Mouse (Mus musculus): ENCODE measurements at regions not wholly inside any gene's neighbourhood (a gene's known extent, or its start where the extent isn't known, plus 50 kb on each side); places are given as distances from the start of the nearest gene placed in this dataset.

DNA sequence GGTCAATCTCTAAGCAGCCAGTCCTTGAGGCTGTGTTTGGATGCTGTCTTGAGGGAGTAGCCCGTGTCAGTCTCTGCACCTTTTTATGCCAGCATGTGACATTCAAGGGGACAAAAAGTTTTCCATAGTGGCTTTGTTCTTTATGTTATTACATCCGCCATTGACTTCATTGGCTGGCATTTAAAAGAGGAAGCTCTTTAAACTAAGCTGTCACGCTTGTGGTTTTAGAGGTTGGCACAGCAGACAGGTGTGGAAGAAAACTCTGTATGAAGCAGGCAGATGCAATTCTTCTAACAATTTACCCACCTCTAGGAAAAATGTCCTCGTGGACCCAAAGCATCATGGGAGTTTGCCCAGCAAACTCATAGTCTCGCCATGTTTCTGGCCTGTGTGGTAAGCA is 297.5 kb upstream of the Gadl1 start:
- no peak for DNase-seq (ENCODE audit: low read depth)

GRCm38 (mm10) chr9:115612908-115613307 is 296.3 kb upstream of the Gadl1 start:
- no peak for DNase-seq (ENCODE audit: low read depth)

DNA sequence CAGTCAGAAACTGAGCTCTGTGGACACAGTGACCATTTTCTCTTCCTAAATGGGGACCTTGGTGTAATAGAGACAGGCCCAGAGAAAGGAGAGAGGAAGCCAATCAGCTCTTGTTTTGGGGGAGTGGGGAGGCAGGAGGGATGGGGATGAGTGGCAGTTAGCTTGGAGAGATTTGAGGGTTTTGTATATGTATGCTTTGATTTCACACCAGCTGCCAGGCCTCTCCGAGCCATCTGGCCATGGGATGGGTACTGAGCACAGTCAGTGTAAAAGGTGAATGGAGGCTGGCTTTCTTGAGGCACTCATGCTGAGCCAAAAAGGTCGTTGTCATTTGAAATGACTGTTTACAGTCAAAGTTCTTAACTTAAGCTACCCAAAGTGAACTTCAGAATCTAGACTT is 295.2 kb upstream of the Gadl1 start:
- DNase-seq (ENCODE audit: low read depth), result no peak

DNA sequence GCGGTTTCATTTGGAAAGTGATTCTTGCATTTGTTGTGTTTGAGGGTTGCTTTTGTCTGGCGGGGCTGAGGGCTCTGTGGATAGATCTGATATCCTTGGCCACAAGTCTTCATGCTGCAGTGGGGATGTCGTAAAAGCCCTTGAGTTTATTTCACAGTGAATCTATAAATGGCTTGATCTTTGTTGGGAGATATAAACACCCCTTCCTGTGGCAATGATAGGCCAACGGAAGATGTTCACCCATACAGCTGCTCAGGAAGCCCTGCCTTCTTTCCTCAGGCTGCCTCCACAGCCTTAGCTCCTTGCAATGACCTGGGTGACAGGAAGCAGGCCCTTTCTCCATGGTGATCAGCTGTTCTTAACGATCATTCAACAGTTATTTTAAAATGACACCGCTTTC is 291.3 kb upstream of the Gadl1 start:
- no peak for DNase-seq (ENCODE audit: low read depth)

- DNase-seq (ENCODE audit: low read depth), result no peak
Observed at GRCm38 (mm10) chr9:115623948-115624347, 285.3 kb upstream of the Gadl1 start.

GRCm38 (mm10) chr9:115624721-115625496 is 284.3 kb upstream of the Gadl1 start:
- no peak for DNase-seq (ENCODE audit: low read depth)

GRCm38 (mm10) chr9:115627551-115627950 is 281.7 kb upstream of the Gadl1 start:
- no peak for DNase-seq (ENCODE audit: low read depth)

DNA sequence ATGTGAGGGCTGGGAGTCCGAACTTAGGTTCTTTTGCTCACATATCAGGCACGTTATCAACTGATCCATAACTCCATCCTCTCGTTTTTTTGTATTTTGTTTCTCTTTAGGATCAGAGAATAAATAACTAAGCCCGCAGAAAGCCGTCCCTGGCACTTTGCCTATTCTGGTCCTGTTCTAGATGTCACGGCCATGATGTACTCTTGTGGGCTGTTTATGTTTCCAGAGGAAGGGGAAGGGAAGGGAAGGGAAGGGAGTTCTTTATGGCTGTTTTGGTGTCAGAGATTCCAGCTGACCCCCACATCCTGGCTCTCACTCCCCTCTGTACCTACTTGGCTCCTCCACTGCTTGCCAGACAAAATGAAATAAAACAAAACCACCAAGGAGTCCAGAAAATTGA is 272.1 kb upstream of the Gadl1 start:
- no peak for DNase-seq (ENCODE audit: low read depth)

- no peak for DNase-seq (ENCODE audit: low read depth)
Observed at GRCm38 (mm10) chr9:115640781-115641180, 268.5 kb upstream of the Gadl1 start.

GRCm38 (mm10) chr9:115642032-115642431 is 267.2 kb upstream of the Gadl1 start:
- no peak for DNase-seq (ENCODE audit: low read depth)

GRCm38 (mm10) chr9:115644953-115645352 is 264.3 kb upstream of the Gadl1 start:
- DNase-seq (ENCODE audit: low read depth), result no peak

GRCm38 (mm10) chr9:115646226-115646625 is 263.0 kb upstream of the Gadl1 start:
- no peak for DNase-seq (ENCODE audit: low read depth)

- no peak for DNase-seq (ENCODE audit: low read depth)
Observed at GRCm38 (mm10) chr9:115651708-115652107, 257.5 kb upstream of the Gadl1 start.

DNA sequence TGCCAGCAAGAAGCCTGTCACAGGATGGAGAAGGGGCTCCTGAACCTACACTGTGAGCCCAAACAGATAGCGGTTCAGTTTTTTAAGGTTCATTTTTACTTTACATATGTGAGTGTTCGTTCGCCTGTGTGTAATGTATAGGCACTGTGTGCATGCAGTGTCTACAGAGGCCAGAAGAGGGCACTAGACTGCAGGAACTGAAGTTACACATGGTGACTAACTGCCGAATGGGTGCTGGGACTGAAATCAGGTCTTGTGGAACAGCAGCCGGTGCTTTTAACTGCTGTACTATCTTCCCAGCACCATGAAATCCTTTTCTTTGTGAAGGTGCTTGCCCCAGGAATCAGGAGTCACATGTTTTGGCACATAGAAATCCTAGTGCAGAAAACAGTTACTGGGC is 256.1 kb upstream of the Gadl1 start:
- DNase-seq (ENCODE audit: low read depth), result no peak

- peak; percentile 13 for DNase-seq (ENCODE audit: low read depth)
Observed at GRCm38 (mm10) chr9:115654933-115655332, 254.3 kb upstream of the Gadl1 start.

DNA sequence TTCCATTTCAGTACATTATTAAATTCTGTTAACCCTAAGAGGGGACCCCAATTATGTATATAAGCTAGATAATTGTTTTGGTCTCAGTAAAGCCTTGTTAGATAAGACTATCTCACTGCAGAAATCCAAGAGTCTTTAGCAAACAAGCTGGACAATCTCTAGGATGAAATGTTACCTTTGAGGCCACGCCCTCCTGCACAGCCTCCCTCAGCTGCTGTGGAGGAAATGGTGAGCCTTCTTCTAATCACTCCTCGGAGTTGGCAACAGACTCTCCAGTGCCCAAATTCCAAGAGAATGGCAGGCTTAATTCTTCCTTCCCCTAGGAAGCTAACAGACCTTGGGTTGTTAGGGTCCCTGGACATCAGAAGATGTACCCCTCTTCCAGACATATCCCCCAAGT is 252.7 kb upstream of the Gadl1 start:
- no peak for DNase-seq (ENCODE audit: low read depth)

- no peak for DNase-seq (ENCODE audit: low read depth)
Observed at GRCm38 (mm10) chr9:115656994-115657713, 252.1 kb upstream of the Gadl1 start.

DNA sequence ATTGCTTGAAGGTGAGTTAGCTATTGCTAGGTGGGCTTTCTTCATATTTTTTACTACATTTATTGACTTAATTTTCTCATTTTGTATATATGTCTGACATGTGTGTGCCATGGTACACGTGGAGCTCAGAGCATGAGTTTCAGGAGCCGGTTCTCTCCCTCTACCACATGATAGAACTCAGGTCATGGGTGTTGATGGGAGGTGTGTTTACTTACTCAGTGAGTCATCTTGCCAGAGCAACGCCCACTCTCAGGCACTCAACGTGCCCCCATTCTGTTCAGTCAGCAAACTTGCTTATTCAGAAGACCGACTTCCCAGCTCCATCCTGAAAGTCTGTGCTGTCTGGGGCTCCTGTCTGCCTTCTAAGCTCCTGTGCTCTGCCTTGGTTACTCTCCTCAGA is 250.8 kb upstream of the Gadl1 start:
- DNase-seq (ENCODE audit: low read depth), result no peak

DNA sequence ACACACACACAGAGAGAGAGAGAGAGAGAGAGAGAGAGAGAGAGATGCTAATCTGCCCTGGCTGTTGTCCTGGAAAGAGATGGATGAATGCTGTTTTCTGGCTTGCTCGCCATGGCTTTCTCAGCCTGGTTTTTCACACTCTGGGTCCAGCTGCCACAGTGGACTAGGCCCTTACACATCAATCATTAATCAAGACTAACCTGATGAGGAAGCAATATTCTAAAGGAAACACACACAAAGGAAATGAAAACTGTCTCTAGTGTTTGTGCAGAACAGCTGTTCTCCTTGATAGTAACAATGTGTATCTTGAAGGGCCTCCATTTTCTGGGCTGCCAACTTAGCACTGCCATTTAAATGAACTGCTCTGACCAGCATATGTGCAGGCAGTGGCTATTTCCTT is 248.9 kb upstream of the Gadl1 start:
- DNase-seq (ENCODE audit: low read depth), result no peak

- DNase-seq (ENCODE audit: low read depth), result no peak
Observed at GRCm38 (mm10) chr9:115661834-115662425, 247.3 kb upstream of the Gadl1 start.

DNA sequence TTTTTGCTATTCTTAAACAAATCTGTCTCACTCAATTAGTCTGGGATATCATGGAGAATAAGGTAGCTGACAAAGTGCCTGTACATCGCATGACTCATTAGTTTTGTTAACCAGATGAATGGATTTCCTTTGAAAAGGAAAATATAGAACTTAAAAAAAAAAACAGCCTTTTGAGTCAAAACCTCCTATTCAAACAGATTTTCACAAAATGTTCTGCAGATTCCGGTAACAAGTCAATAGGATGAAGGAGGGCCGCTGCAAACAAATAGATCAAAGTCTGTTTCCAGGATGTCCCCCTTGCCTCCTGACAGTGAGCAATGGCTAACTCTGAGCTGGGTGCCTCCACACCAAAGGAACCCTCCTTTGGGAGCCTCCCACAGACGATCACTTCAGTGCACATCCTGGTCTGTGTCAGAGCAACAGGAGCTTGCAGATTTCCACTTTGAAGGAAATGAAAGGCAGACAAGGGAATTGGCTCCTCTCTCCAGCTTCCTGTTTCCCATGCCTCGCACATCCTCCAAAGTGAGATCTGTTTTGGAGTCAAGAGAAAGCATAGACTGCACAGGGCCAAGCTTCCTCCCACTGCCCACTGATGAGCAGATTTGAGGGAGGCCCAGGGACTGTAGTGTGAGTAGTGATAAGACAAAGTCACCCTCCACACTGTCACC is 243.8 kb upstream of the Gadl1 start:
- no peak for DNase-seq (ENCODE audit: low read depth)

DNA sequence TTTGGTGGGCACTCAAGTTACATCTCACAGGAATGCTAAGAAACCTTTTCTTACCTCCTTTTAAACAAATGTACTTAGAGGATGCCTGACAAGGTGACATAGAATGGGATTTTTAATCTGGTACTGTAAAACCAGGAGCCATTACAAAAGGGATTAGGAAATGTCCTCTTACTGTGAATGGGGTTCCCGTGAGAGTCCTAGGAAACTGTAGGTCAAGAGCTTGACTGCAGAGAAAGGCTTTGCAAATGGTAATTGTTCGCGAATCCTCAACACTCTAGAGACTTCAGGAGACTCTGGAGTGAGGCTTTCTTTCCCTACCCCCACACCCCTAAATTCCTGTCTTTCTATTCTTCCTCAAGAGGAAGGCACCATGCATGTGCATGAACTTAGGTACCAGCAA is 242.7 kb upstream of the Gadl1 start:
- DNase-seq (ENCODE audit: low read depth), result no peak
